Mouse (Mus musculus): Measurements from ENCODE around the gene Lpcat2b.

- TF ChIP-seq CTCF (IDR thresholded peaks at IDR 0.05; ENCODE audit: extremely low read depth, insufficient read depth, low read length) (no peak), POLR2A (IDR thresholded peaks at IDR 0.05; ENCODE audit: extremely low read depth, insufficient read depth, low read length) (no peak)
Measured at GRCm38 (mm10) chr5:107415098-107415497, 16.3 kb upstream of the Lpcat2b start.
